Mouse (Mus musculus) stomach, postnatal 0 days (tissue): ENCODE data around the gene Usp29. TPM values are rescaled to one million over a fixed set of nuclear protein-coding genes. Genes with fewer than 3 reads are reported as not detected.

Experiments used
- ATAC-seq: fragments of 200-750 bp; cut with Nextera tagmentation; 2 replicates; pipeline ENCODE4 v1.8.0; 2017; ENCODE audit not compliant: low FRiP score, low TSS enrichment
- DNase-seq: peaks from one replicate; pipeline ENCODE4 v3.0.0-alpha.2; 2016; ENCODE audit warnings: low spot score
- H3K27ac ChIP-seq: fragments of 300-500 bp; sonication (generic); replicated peaks from 2 replicates; pipeline ENCODE4 v1.5.1; 2014; ENCODE audit warnings: mild to moderate bottlenecking, control low read depth
- H3K27me3 ChIP-seq: fragments of 300-500 bp; sonication (generic); 2 replicates; pipeline ENCODE4 v1.6.1; 2014; ENCODE audit warnings: low read length; ENCODE audit not compliant: control insufficient read depth, insufficient read depth
- H3K36me3 ChIP-seq: fragments of 300-500 bp; sonication (generic); 2 replicates; pipeline ENCODE4 v1.6.1; 2014; ENCODE audit warnings: low read length, mixed read lengths; ENCODE audit not compliant: control insufficient read depth, insufficient read depth
- H3K4me1 ChIP-seq: fragments of 300-500 bp; sonication (generic); replicated peaks from 2 replicates; pipeline ENCODE4 v1.6.1; 2014; ENCODE audit warnings: antibody characterized with exemption; ENCODE audit not compliant: control insufficient read depth, insufficient read depth
- H3K4me2 ChIP-seq: fragments of 300-500 bp; sonication (generic); replicated peaks from 2 replicates; pipeline ENCODE4 v1.6.1; 2014; ENCODE audit warnings: low read depth, mild to moderate bottlenecking, control low read depth, moderate library complexity
- H3K4me3 ChIP-seq: fragments of 300-500 bp; sonication (generic); 2 replicates; pipeline ENCODE4 v1.5.1; 2014; ENCODE audit warnings: low read depth, low read length, control low read depth
- H3K9ac ChIP-seq: fragments of 300-500 bp; sonication (generic); 2 replicates; pipeline ENCODE4 v1.6.1; 2014; ENCODE audit warnings: mild to moderate bottlenecking, low read length, control low read depth, mixed read lengths
- H3K9me3 ChIP-seq: fragments of 300-500 bp; sonication (generic); 2 replicates; pipeline ENCODE4 v1.6.1; 2016; ENCODE audit warnings: low read length; ENCODE audit not compliant: control insufficient read depth
- CTCF ChIP-seq: IDR thresholded peaks from 2 replicates; pipeline ENCODE4 v1.5.1; 2016; ENCODE audit warnings: antibody characterized with exemption, low read depth, mild to moderate bottlenecking, moderate library complexity
- EP300 ChIP-seq: optimal IDR thresholded peaks from 2 replicates; pipeline ENCODE3; 2016; ENCODE audit warnings: antibody characterized with exemption
- WGBS: fragments of 180-500 bp; shearing (Covaris S2); extraction: QIAGEN DNeasy Blood & Tissue Kit; methylation state at CpG from one replicate; pipeline ENCODE4 v1.1.7; 2014; 5-methylcytosine and 5-hydroxymethylcytosine counted together
- polyA plus RNA-seq: library from polyadenylated mRNA; unstranded; fragments of >200 nt; fragmentation: Nextera tagmentation; extraction: Ambion mirVana; gene quantifications from 2 replicates; pipeline ENCODE4 v1.2.1, GENCODE M21; 2015

Gene Usp29
- polyA plus RNA-seq, 1 experiment from 2014 or later: 1.0 TPM

DNA sequence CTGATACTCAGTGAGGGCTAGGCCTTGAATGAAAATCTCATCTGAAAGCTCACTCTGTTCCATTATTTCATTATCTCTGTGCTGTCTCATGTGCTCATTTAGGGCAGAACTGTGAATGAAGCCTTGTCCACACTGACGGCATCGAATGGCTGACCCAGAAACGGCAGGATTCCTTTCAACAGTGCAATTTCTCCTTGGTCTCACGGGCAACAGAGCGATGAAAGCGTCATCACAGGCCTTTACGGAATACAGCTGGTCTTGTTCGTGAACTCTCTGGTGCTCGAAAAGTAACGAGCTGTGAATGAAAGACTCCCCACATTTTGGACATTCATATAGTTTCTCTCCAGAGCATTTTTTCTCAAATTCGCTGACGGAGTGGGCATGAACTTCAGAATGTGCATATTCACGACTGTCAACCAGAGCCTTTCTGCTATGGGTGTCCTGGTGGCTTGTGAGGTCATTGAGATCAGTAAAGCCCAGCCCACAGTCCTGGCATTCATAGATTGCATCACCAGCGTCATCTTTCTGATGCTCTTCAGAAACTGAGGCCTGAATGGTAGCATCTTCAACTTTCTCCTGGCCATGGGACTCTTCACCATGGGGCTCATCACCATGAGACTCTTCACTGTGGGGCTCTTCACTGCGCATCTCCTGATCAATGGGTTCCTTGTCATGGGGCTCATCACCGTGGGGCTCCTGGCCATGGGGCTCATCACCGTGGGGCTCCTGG lies 21.8 kb upstream of the Usp29 start:
- Histone ChIP-seq H3K4me3 (no peak overlapping the region), H3K27ac (no peak overlapping the region), H3K4me1 (no peaks in the 10 kb centered on the region), H3K36me3 (0 out of 2 replicates have a peak, but pooled peaks cover 7% of the 10 kb centered on the region), H3K4me2 (no peak overlapping the region), H3K27me3 (no peaks in the 10 kb centered on the region), H3K9me3 (no peaks in the 10 kb centered on the region), H3K9ac (no peak overlapping the region)
- WGBS: 81% methylated on average over 17 of the region's 17 CpGs
- no peak for ATAC-seq
- DNase-seq: peak; percentile 3
- no peak for TF ChIP-seq EP300
- no peak for TF ChIP-seq CTCF

DNA sequence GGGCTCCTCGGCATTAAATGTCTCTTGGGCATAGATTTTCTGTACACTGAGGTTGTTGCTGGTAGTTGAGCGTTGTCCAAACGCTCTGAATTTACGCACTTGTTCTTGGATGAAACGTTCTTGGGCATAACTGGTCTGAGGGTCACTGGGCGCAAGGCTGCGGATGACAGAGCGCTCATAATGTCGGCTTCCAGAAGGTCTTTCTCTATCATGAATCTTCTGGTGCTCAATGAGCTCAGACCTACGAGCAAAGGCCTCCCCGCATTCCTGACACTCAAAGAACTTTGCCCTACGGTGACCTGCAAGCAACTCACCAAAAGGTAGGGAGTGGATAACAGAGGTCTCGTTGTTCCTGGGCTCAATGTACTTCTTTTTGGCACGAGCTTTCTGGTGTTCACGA lies 21.0 kb upstream of the Usp29 start:
- DNase-seq (peak; percentile 5), ATAC-seq (no peak)
- Histone ChIP-seq H3K9ac (no peak overlapping the region), H3K27me3 (no peaks in the 10 kb centered on the region), H3K4me2 (no peak overlapping the region), H3K4me1 (no peaks in the 10 kb centered on the region), H3K36me3 (0 out of 2 replicates have a peak, but pooled peaks cover 7% of the 10 kb centered on the region), H3K4me3 (no peak overlapping the region), H3K27ac (no peak overlapping the region), H3K9me3 (no peaks in the 10 kb centered on the region)
- WGBS: 89% methylated on average over 15 of the region's 15 CpGs
- TF ChIP-seq CTCF (no peak), EP300 (no peak)

DNA sequence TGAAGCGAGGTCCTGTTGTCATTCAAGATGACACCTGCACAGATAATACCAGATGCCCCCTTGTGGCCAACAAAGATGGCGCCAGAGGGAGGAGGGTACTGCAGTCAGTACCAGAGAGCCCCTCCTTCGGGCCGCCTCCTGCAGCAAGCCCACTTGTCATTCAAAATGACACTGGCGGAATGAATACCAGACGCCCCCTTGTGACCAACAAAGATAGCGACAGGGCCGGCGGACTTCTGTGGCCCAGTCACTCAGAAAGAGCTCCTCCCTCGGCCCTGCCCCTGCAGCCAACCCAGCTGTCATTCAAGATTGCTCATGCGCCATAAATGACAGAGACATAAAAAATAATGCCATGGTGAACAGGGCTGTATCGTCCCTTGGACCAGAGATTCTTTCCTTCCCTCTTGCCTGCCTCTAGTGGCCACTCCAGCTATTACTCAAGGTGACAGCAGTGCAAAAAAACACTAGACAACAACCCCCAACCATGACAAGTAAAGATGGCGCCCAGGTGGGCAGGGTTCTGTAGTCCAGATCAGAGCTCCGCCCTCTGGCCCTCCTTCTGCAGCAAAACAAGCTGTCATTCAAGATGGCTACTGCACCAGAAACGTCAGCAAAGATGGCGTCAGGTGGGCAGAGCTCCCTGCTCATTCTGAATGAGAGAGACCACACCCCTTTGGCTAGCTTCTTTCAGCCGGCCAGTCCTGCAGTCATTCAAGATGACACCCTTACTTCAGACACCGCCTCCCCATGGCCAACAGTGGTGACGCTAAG lies 2.8 kb upstream of the Usp29 start:
- no peaks in the 10 kb centered on the region for H3K27me3 ChIP-seq
- DNase-seq (peak; percentile 87), ATAC-seq (peak; percentile 71)
- no peak overlapping the region for H3K9ac ChIP-seq
- WGBS: 50% methylated on average over 19 of the region's 19 CpGs
- no peaks in the 10 kb centered on the region for H3K36me3 ChIP-seq
- TF ChIP-seq CTCF (peak; percentile 62), EP300 (no peak)
- 0 out of 2 replicates have a peak, but pooled peaks cover 4% of the 10 kb centered on the region for H3K9me3 ChIP-seq
- peak overlapping the region; percentile 85 for H3K27ac ChIP-seq
- peak overlapping the region; percentile 59 for H3K4me3 ChIP-seq
- peak overlapping the region; percentile 48 for H3K4me2 ChIP-seq
- no peaks in the 10 kb centered on the region for H3K4me1 ChIP-seq

DNA sequence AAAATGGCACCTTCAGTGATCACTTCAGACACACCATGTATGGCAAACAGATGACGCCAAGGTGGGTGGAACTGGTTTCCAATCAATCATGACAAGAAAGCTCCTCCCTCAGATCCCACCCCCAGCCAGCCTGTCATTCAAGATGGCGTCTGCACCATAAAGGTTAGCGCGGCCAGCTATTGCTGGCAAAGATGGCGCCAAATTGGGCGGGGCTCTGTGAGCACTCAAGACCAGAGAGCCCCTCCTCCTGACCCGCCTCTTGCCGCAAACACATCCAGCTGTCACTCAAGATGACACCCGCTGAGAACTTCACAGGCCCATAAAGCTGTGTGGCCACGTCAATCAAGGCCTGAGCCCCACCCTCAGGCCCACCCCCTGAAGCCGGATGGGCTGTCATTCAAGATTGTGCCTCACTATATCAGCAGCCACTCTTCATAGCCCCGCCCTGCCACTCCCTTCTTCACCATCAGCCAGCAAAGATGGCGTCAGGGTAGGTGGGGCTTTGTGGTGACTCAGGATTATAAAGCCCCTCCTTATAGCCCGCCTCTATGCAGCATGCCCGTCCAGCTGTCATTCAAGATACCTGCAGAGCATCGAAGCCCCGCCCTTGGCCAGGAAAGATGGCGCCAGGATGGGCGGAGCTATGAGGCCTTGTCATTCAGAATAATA lies 2.0 kb upstream of the Usp29 start:
- DNase-seq (peak; percentile 93), ATAC-seq (peak; percentile 86)
- Histone ChIP-seq H3K4me2 (peak overlapping the region; percentile 54), H3K9ac (no peak overlapping the region), H3K4me1 (no peaks in the 10 kb centered on the region), H3K4me3 (peak overlapping the region; percentile 59), H3K36me3 (no peaks in the 10 kb centered on the region), H3K27me3 (no peaks in the 10 kb centered on the region), H3K9me3 (0 out of 2 replicates have a peak, but pooled peaks cover 4% of the 10 kb centered on the region), H3K27ac (peak overlapping the region; percentile 93)
- WGBS: 43% methylated on average over 19 of the region's 19 CpGs
- no peak for TF ChIP-seq CTCF
- no peak for TF ChIP-seq EP300

DNA sequence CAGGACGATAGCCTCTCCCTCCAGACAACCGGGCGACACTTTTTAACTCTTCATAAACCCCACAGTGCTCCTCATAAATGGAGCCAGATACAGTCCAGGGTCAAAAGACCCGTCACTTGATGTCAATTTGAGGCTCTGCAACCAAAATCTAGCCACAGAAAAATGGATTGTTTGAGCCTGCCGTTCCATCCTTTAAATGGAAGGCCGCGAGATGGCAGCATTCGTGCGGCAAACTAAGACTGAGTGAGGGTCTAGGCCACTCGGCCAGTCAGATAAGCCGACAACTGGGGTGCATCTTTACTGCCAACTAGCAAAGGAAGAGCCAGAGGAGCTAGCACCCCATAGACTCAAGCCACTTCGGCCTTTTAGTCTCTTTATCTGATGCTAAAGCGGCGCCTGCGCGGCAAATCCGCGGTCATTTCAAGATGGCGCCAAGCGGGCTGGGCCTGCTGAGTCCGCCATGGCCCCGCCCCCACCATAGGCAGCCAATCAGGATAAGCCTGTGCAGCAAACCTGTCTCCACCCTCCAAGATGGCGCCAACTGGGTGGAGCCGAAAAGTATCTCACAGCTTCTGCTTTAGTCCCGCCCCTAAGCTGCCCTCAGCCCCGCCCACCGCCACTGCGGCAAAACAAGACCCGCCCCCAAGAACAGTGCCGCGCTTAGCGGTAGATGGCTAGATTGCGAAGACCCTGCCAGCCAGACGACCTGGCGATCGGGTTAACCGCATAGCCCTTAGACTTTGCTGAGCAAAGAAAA lies 1.1 kb upstream of the Usp29 start:
- ATAC-seq (peak; percentile 58), DNase-seq (peak; percentile 96)
- Histone ChIP-seq H3K9ac (peak overlapping the region; percentile 59), H3K9me3 (0 out of 2 replicates have a peak, but pooled peaks cover 4% of the 10 kb centered on the region), H3K27me3 (no peaks in the 10 kb centered on the region), H3K27ac (peak overlapping the region; percentile 93), H3K4me2 (peak overlapping the region; percentile 54), H3K36me3 (no peaks in the 10 kb centered on the region), H3K4me3 (peak overlapping the region; percentile 59), H3K4me1 (no peaks in the 10 kb centered on the region)
- no peak for TF ChIP-seq EP300
- TF ChIP-seq CTCF: peak; percentile 63
- WGBS: 51% methylated on average over 37 of the region's 37 CpGs
